Mouse (Mus musculus) large intestine, adult 2 months (tissue): ENCODE data around the gene Itpr2. TPM values are rescaled to one million over a fixed set of nuclear protein-coding genes. Genes with fewer than 3 reads are reported as not detected.

Experiments
- DNase-seq: peaks from one replicate; pipeline ENCODE4 v3.0.0-alpha.2; 2012; ENCODE audit warnings: low read depth, low spot score
- WGBS: fragments of 180-500 bp; shearing (Covaris S2); methylation state at CpG from one replicate; pipeline ENCODE4 v1.1.7; 2018; 5-methylcytosine and 5-hydroxymethylcytosine counted together
- polyA plus RNA-seq: library from polyadenylated mRNA; depleted of rRNA; stranded (reverse); fragments of >200 nt; gene quantifications from 2 replicates; pipeline ENCODE4 v1.2.3, GENCODE M21; 2012

Itpr2 gene
- polyA plus RNA-seq, 1 experiment, result 6.8 TPM

DNA sequence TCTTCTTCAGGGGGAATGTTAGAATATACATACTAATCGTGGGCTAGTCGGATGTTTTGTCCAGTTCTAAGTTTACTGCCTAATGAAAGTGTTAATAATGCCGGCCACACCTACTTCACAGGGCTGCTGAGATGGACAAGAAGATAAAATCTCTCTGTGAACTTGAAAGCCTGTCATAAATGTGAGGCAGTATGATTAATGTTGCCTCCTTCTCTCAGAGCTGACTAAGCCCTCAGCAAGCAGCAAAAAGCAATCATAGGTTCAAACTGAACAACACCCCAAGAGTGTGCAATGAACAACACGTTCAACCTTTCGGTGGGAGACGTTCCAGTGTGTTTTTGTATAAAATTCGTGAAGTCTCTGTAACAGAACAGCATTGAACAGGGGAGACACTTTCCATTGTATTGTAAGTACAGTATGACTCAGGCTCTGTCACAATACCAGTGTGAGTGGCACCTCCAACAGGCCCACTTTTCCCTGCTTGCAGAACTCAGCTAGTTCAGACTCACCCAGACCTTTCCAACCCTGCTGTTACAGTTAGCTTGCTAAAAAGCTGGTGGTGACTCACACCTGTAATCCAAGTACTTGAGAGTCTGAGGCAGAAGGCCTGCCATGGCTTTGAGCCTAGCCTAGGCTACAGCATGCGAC lies 69.7 kb downstream of the Itpr2 start:
- 46% methylated on average over 8 of the region's 8 CpGs for WGBS
- DNase-seq, result no peak

DNA sequence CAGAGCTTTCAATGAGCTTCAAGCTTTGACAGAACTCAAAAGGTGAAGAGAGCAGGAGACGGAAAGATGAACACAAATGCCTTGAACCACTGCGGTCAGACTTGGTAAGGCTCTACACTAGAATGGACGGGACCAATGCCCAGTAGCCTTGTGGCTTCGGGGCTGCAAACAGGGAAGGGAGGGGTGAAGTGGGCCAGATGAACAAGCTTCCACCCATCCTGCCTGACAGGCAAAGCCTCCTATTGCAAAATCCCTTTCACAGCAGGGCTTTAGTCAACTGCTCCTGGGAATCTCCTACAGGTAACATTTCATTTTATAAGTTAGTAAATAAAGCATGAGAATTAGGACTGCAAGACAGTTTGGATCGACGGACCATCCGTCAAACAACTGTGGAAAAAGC lies 70.2 kb downstream of the Itpr2 start:
- WGBS, result 76% methylated on average over 7 of the region's 7 CpGs

DNA sequence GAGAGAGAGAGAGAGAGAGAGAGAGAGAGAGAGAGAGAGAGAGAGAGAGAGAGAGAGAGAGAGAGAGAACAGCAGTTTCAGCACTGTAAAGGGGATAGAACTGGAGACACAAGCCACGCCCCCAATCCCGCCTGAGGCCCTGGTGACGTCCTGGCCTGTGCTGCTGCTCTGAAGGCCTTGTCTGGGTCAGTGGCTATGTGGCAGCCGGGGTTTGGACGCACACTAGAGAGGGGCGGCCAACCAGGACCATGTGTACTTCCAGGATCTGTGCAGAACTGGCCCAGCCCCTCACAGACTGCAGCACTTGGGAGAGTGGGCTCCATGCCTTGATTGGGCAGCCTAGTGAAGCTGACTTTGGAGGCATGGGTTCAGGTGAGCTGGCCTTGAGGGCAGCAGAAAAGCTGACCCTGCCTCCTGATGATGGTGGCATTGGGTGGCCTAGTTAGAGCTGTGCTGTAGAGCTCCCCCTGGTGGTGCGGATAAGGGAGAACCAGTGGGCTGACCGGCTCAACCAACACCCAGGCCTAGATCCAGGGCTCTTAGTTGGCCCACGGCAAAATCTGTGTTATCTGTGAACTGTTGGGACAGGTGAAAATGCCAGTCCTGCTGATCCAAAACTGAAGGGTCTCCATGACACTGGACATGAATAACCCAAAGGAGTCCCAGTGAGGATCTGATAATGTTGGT lies 72.2 kb downstream of the Itpr2 start:
- 68% methylated on average over 9 of the region's 9 CpGs for WGBS
- no peak for DNase-seq

More for the DNA sequence above, 70.2 kb downstream of the Itpr2 start:
- no peak for DNase-seq

DNA sequence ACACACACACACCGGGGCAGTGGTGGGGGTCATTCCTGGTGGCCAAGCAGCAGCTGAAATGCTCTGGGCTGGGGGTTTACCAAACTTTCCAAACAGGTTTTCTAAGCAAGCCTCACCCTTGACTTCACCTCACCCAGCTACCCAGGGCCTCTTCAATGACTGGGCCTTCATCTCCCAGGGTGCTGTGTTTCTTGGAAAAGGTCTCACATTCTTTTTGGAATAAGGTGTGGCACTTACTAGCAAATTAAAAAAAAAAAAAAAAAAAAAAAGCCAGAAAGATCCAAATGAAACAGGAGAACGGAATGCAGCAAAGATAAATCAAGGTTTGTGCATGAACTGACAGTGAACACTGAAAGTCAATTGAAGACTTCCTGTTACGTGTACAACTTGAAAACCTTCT lies 77.2 kb downstream of the Itpr2 start:
- 92% methylated on average over 3 of the region's 3 CpGs for WGBS
- DNase-seq, result no peak

DNA sequence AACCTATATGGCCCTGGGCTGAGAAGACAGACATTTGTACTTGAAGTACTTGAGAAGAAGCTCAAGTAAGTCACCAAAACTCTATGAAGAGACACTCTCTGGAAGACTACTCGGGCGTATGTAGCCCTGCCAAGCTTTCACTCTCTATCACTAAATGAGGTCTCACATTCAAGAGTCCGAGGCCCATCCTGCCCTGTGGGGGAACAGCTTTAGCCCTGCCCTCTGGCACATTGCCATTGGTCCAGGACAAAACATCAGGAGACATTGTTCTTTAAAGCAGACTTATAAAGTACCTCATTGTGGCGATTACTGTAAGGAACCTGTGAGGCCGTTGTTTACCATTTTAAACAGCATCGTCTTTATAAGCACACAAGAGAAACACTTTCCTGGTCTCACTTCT lies 77.7 kb downstream of the Itpr2 start:
- no peak for DNase-seq
- 84% methylated on average over 6 of the region's 6 CpGs for WGBS

DNA sequence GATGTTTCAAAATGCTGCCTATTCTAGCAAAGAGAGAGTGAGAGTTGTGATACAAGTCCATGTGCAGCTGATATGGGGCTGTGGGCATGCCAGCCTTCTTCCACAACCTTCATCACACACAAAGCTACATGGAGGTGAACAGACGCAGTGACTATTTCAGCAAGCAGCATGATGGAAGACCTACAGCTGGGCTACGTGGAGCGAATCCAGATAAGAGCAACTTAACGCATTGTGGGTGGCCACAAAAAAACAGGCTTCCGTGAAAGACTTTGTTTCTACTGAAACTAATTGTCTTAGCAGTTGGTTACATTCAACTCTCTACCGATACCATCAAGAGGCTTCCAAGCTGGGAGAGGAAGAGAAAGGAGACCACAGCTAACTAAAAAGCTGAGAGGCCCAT lies 81.3 kb downstream of the Itpr2 start:
- 84% methylated on average over 6 of the region's 6 CpGs for WGBS
- DNase-seq, result no peak

DNA sequence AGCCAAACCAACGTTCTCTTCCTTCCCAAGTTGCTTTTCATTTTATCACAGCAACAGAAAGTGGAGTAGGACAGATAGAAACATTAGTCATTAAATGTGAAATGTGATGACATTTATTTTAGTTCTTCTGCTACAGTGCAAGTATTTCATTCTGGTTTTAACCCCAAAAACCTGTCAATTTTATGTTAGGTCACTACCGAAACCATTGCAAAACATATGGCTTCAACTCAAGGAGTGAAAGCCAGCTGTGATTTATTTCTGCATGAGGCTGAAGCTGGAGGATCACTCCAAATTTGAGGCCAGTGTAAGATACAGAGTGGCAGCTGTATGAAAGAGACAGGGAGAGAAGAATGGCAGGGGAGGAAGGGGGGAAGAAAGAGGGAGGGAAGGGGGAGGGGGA lies 85.6 kb downstream of the Itpr2 start:
- no peak for DNase-seq
- WGBS, result 85% methylated on average over 2 of the region's 2 CpGs

DNA sequence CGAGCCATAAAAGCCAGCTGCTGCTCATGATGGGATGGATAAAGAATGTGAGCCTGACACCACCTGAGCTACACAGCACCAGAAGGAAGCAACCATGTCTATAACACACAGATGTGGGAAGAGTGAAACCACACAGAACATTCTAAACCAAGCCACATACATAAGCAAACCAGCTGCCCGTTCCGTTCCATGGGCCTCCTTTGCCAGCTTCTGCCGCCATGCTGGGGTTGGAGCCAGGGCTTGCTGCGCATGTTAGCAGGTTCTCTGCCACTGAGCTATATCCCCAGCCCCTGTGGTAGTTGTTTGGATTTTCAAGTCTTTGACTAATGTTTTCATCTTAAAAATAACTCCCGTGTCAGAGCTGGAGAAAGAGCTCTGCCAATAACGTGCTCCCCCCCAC lies 87.9 kb downstream of the Itpr2 start:
- DNase-seq, result no peak
- WGBS, result 78% methylated on average over 7 of the region's 7 CpGs

DNA sequence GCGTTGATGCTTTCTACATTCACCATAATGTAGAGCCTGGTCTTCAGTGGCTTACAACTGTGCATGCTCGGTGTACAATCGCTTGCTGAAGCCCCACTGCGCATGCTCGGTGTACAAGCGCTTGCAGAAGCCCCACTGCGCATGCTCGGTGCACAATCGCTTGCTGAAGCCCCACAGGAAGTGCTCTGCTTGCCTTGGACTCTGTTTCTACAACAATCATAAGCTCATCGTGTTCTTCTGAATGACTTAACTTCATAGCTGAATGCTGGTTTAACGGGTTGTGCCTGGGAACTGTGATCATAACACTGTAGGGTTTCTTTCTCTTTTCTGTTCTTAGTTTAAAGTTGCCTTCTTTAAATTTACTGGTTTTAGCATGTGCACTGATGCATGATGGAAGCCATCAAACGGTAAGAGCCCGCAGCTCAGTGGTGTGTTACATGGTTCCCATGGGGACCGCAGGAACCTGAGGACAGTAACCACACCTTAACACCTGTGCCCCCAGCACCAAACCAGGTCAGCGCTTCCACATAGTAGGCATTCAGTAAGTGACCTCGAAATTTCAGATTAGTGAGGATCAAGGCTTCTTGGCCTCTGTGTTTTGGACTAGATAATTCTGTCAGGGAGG lies 90.5 kb downstream of the Itpr2 start:
- no peak for DNase-seq
- WGBS, result 90% methylated on average over 16 of the region's 16 CpGs

DNA sequence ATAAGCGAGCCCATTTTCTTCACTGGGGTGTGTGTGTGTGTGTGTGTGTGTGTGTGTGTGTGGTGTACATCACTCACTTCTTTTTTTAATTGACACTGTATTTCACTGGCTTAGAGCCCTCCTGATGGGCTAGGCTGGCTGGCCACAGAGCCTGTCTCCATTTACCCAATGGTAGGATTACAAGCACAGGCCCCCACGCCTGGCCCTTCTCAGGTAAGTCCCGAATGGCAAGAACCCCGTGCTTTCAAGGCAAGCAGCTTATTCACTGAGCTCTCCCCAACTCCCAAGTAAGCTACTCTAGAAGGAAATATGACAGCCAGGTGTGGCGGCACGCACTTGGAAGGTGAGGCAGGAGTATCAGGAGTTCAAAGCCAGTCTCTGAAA lies 91.6 kb downstream of the Itpr2 start:
- 72% methylated on average over 6 of the region's 6 CpGs for WGBS
- DNase-seq, result no peak

DNA sequence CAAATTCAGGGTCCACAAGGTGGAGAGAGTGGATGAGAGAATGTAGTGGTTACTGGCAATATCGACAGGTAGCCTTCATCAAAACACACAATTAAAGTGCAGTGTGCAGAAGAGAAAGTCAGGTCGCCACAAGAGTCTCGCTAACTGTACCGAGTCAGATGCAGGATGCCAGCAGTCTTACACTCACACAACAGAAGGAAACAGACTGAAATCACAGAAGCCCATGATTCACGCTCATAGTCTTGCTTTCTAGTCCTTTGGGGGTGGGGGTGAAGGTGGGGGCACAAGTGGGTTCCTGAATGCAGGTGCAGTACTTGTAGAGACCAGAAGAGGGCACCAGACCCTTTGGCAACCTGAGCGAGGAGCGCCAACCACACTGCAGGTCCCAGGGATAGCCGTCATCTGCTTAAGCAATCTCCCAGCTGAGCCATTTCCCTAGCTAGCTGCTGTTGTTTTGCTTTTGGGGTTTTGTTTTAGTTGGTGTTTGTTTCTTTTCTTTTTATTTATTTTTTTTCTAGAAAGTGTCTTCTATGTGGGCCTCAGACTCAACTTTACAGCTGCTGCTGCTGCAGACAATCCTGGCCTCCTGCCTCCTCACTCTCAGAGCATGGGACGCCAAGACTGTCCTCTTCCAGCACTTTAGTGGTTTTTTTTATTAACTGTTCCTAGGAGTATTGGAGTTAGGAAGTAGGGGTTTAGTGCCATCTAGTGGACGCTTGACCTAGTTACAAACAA lies 92.2 kb downstream of the Itpr2 start:
- peak; percentile 42 for DNase-seq
- WGBS, result 23% methylated on average over 10 of the region's 10 CpGs

DNA sequence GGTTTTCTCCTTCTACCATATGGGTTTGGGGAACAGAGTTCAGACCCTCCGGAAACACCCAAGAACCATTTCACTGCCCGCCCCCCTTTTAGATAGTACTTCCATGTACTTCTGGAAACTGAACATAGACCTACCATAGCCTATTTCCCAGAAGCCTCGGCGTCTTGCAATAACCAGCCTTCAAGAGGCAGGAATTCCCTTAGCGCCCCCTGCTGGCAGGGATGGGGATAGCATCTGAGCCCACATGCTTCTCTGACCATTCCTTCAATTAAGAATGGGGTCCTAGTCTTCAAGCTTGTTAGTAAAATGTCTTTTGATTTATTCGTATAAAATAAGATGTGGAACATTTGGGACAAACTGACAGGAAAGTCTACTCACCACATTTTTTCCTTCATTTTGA lies 96.6 kb downstream of the Itpr2 start:
- no peak for DNase-seq
- WGBS, result 48% methylated on average over 6 of the region's 6 CpGs

DNA sequence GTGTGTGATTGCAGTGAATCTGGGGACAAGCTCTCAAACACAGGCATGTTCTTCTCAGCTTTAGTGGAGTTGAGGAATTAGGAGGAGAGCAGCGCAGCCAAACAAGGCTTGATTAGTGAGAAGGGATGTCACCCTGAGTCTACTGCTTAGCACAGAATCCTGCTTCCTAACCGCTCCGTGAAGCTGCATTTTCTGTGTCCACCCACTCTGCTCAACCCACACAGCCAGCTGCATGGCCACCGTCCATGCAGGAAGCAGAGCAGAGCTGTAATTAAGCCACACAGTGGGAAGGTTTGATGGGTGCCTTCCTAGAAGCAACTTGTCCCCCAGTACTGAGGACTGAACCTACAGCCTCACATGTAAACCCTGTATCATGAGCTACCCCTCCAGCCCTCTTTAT lies 97.1 kb downstream of the Itpr2 start:
- DNase-seq, result no peak
- WGBS, result 89% methylated on average over 4 of the region's 4 CpGs

DNA sequence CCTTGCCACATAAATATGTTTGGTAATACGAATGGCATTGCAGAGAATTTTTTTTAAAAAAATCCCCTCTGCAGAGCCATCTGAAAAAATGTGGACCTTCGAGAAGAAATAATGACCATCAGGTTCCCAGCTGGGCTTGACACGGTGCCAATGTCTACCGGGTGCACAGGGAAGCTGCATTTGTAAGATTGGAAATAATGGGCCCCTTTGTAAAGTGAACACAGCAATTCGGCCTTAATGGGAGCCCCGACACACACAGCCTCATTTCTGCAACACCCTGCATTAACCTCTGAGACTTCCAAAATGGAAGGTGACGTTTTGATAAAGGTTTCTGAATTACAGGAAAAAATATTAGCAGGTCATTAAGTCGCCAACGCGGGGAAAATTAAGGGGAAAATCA lies 97.9 kb downstream of the Itpr2 start:
- no peak for DNase-seq
- WGBS, result 80% methylated on average over 10 of the region's 10 CpGs

DNA sequence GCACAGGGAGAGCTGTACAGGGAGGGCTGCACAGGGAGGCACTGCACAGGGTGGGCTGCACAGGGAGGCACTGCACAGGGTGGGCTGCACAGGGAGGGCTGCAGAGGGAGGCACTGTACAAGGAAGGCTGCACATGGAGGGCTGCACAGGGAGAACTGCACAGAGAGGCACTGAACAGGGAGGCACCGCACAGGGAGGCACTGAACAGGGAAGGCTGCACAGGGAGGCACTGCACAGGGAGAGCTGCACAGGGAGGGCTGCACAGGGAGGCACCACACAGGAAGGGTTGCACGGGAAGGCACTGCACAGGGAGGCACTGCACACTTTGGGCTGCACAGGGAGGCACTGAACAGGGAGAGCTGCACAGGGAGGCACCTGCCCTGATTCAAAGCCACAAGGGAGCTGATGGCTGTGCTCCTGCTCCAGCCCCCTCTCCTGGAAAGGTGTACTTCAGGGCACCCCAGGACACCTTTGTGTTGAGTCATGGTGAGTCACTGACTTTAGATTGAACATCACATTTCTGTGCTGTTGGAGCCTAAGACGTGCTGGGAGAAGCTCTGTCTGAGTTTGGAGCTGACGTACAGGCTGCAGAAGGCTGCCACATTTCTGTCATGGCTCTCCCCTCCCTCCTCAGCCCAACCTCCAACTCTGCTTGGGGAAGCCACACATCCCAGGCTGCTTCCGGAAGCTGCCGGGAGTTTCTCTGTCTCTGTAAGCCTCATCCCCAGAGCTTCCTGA lies 98.9 kb downstream of the Itpr2 start:
- no peak for DNase-seq
- 54% methylated on average over 6 of the region's 6 CpGs for WGBS

DNA sequence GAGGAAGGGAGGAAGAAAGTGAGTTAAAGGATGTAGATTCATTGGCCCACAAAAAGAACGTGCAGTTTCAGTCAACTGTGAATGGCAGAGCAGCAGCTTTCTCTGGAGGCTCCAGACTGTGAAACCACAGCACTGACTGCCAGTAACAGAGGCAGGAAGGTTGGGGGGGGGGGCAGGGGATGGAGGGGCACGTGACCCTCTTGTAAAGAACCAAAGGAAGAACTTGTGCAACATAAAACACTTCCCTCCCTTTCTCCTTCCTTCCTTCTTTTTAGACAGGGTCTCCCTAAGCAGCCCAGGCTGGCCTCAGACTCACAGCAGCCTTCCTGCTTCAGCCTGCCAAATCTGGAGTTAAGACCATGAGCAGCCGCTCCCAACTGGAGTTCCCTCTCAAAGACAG lies 104.2 kb downstream of the Itpr2 start:
- WGBS, result 68% methylated on average over 3 of the region's 3 CpGs
- no peak for DNase-seq

DNA sequence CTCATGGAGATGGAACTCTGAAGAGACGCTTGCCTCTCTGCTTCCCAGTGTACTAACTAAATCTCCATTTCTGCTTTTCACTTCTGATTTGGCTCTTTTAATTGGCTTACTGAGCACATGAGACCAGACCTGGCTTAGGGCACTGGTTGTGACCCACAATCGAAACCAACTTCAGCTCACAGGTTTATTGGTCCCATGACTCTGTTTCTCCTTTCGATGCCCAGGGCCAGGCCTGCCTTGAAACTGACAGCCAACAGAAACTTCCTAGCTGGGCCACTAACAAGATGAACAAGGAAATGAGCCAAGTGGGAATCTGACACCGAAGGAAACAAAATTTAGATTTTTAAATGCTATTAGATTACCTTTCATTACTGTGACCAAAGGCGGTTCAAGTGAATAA lies 105.8 kb downstream of the Itpr2 start:
- WGBS, result 96% methylated on average over 5 of the region's 5 CpGs
- DNase-seq, result no peak

DNA sequence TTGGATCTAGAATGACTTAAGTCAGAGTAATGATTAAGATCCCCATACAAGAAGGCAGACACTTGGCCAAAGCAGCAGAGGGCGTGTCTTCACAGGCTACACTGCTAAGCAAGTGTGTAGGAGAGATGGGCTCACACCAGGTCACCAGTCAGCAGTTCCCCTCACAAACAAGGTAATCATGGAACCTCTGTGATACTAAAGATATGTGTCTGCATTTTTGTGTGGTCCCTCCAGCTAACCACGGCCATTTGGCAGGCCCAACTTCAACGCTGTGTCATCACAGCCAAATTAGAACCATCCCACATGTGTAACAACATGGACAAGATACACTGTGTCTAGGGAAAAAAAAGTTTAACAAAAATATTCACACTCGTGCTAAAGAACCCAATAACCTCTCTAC lies 106.4 kb downstream of the Itpr2 start:
- no peak for DNase-seq
- WGBS, result 87% methylated on average over 4 of the region's 4 CpGs

DNA sequence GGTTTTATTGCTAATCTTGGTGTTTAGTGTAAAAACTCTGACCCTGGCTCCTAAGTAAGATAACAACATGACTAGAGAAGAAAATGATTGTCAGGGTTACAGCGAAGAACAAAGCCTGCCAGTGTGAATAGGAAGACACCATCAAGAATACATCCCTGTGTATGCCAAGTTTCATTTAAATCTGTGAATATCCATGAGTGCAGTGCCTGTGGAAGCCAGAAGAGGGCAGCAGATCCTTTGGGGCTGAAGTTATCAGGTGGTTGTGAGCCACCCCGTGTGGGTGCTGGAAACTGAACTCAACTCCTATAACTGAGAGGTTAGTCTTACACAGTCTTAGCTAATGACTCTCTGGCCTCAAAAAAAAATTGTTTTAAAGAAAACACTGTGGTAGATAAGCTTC lies 109.8 kb downstream of the Itpr2 start:
- no peak for DNase-seq
- WGBS, result 83% methylated on average over 2 of the region's 2 CpGs

DNA sequence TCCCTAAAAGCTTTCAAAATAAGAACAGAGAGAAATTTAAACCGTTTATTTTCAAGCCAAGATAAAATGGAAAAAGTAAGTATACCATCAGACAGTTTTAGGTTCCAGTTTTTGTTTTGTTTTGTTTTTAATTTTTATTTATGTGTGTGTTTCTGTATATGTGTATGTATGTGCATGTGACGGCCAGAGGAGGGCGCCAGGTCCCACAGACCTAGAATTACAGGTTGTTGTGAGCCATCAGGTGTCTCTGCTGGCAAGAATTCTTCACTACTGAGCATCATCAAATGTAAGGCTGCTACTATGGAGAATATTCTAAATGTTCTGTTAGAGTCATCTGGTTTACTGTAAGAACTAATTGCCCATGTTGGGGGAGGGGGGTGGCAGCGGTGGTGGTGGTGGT lies 111.9 kb downstream of the Itpr2 start:
- 88% methylated on average over 4 of the region's 4 CpGs for WGBS
- DNase-seq, result no peak
